Mouse (Mus musculus) embryonic fibroblast, embryonic 13.5 days (primary cell): ENCODE data around the gene Tubgcp6.

Source experiments
- CTCF ChIP-seq: IDR thresholded peaks from 2 replicates; pipeline ENCODE4 v1.5.1; 2011; ENCODE audit warnings: mild to moderate bottlenecking, control low read depth, low read length, moderate library complexity, borderline replicate concordance; ENCODE audit not compliant: insufficient read depth
- POLR2A ChIP-seq: IDR thresholded peaks from 2 replicates; pipeline ENCODE4 v1.6.1; 2011; ENCODE audit warnings: low read depth, mild to moderate bottlenecking, control low read depth, low read length, moderate library complexity

DNA sequence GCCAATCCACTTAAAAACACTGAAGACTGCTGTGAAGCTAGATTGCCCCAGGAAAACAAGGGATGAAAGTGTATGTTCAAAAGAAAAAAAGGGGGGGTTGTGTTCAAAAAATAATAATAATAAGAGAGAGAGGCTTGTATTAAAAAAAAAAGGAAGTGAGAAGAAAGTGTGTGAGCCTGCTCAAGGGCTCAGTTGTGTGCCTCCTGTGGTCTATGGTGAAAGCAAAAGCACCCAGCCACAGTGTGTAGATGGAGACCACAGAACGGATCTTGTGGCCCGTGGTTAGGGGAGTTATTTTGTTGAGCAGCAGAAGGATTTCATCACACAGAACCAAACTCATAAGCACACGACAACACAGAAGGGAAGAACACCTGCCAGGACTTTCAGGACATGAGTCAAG lies 8.4 kb upstream of the Tubgcp6 start:
- TF ChIP-seq CTCF (no peak), POLR2A (no peak)
